ENCODE assay signal across 8 mouse cellular contexts in genomic region chr10:59296261-59296660, GRCm38 (mm10). TPM values are rescaled to one million over a fixed set of nuclear protein-coding genes. Genes with fewer than 3 reads are reported as not detected.
DNase-seq lines count a peak whose midpoint lies in the region; ATAC-seq and TF ChIP-seq lines count a peak whose summit lies in the region.

No protein-coding gene starts in this region.

- TF ChIP-seq POLR2A in cerebellum, adult 2 months (IDR thresholded peaks at IDR 0.05; ENCODE audit: borderline replicate concordance, insufficient read depth, low read length) = no peak

- H3K9me3 ChIP-seq in hindbrain, embryonic 13.5 days = no peaks in the 10 kb centered on the region

- H3K4me2 ChIP-seq in hindbrain, embryonic 13.5 days = no peak overlapping the region

- no peaks in the 10 kb centered on the region for H3K4me1 ChIP-seq in cerebellum, adult 2 months (ENCODE audit: control insufficient read depth, insufficient read depth, low read length)
- no peaks in the 10 kb centered on the region for H3K4me1 ChIP-seq in hindbrain, embryonic 13.5 days (replicated peaks)

- ATAC-seq in hindbrain, embryonic 13.5 days (ENCODE audit: low FRiP score) = peak; percentile 58

- H3K27ac ChIP-seq in cerebellum, adult 2 months (ENCODE audit: insufficient read depth, low read length) = no peak overlapping the region
- no peak overlapping the region for H3K27ac ChIP-seq in hindbrain, embryonic 13.5 days

- peak; percentile 56 for DNase-seq in Muller cell, postnatal 12 days (ENCODE audit: inconsistent ontology term)
- peak; percentile 47 to 53 for DNase-seq in cerebellum, adult 2 months
- DNase-seq in frontal cortex, postnatal 10 days (ENCODE audit: low spot score in 2 of 2) = peak; percentile 47 to 76
- peak; percentile 66 to 72 for DNase-seq in layer of hippocampus, postnatal 14 days (ENCODE audit: low spot score in 2 of 2)
- DNase-seq in lung, postnatal 36 days = peak; percentile 88
- DNase-seq in retina, postnatal 1 day = peak; percentile 85
- DNase-seq in thymus, postnatal 4 days = peak; percentile 91

- H3K9ac ChIP-seq in hindbrain, embryonic 13.5 days = no peak overlapping the region

- peak; percentile 73 for TF ChIP-seq CTCF in cerebellum, adult 2 months (IDR thresholded peaks at IDR 0.05; ENCODE audit: borderline replicate concordance, insufficient read depth, low read depth, low read length)

- no peak overlapping the region for H3K4me3 ChIP-seq in cerebellum, adult 2 months (replicated peaks; ENCODE audit: insufficient read depth, low read depth, low read length)
- no peak overlapping the region for H3K4me3 ChIP-seq in hindbrain, embryonic 13.5 days

- H3K27me3 ChIP-seq in cerebellum, adult 2 months (ENCODE audit: control insufficient read depth, insufficient read depth, low read length) = no peaks in the 10 kb centered on the region
- no peaks in the 10 kb centered on the region for H3K27me3 ChIP-seq in hindbrain, embryonic 13.5 days

- WGBS in cerebellum, adult 2 months = 21% methylated on average over 5 of the region's 5 CpGs
- 40% methylated on average over 5 of the region's 5 CpGs for WGBS in hindbrain, embryonic 13.5 days

- H3K36me3 ChIP-seq in hindbrain, embryonic 13.5 days = no peaks in the 10 kb centered on the region

RNA-seq across cellular contexts. Expression of gene P4ha1, which starts 26.8 kb away (rescaled TPM):
- polyA plus RNA-seq in cerebellum, adult 2 months (2012; rRNA removed) = 17.7 and 18.8 TPM in 2 replicates
- 28.7 and 29.9 TPM in 2 replicates for polyA plus RNA-seq in hindbrain, embryonic 13.5 days (2015; fragmentation: Nextera tagmentation; extraction: Ambion mirVana)
- total RNA-seq in layer of hippocampus, postnatal 14 days (2021) = 10 to 100 TPM; 33.5 to 39.5 TPM
